Mouse (Mus musculus) G1E (cell line): ENCODE measurements around the gene Mrpl23. TPM values are rescaled to one million over a fixed set of nuclear protein-coding genes. Genes with fewer than 3 reads are reported as not detected.

Experiments
- ATAC-seq: 2 replicates; pipeline ENCODE4 v1.8.0; 2016; ENCODE audit warnings: mild to moderate bottlenecking; ENCODE audit not compliant: insufficient number of reproducible peaks, poor library complexity, low FRiP score, severe bottlenecking; ENCODE audit errors: extremely low read depth
- DNase-seq: peaks from one replicate; pipeline ENCODE4 v3.0.0; 2012; ENCODE audit warnings: low spot score
- H3K27me3 ChIP-seq: 2 replicates; pipeline ENCODE4 v1.6.1; 2012; ENCODE audit warnings: mild to moderate bottlenecking, low read length, inconsistent platforms; ENCODE audit not compliant: insufficient read depth
- H3K36me3 ChIP-seq: replicated peaks from 2 replicates; pipeline ENCODE3; 2012; ENCODE audit warnings: mild to moderate bottlenecking, inconsistent platforms
- H3K4me1 ChIP-seq: 2 replicates; pipeline ENCODE4 v1.6.1; 2012; ENCODE audit warnings: low read depth, low read length, inconsistent platforms, mixed read lengths; ENCODE audit not compliant: insufficient read depth
- H3K4me3 ChIP-seq: 2 replicates; pipeline ENCODE4 v1.5.1; 2012; ENCODE audit warnings: low read depth, mild to moderate bottlenecking, inconsistent platforms, low read length, moderate library complexity, mixed read lengths
- H3K9me3 ChIP-seq: replicated peaks from 2 replicates; pipeline ENCODE4 v1.6.1; 2012; ENCODE audit warnings: inconsistent platforms
- CTCF ChIP-seq: IDR thresholded peaks from 2 replicates; pipeline ENCODE4 v1.5.1; 2012; ENCODE audit warnings: low read depth, low read length, inconsistent platforms, mixed read lengths
- GATA1 ChIP-seq: IDR thresholded peaks from 2 replicates; pipeline ENCODE4 v1.6.1; 2012; ENCODE audit warnings: borderline replicate concordance, low read length, inconsistent platforms, mixed read lengths
- GATA2 ChIP-seq: IDR thresholded peaks from 2 replicates; pipeline ENCODE4 v1.6.1; 2012; ENCODE audit warnings: low read depth, low read length, inconsistent platforms, borderline replicate concordance
- POLR2AphosphoS5 ChIP-seq: IDR thresholded peaks from 2 replicates; pipeline ENCODE4 v1.6.1; 2012; ENCODE audit warnings: low read depth, low read length, inconsistent platforms; ENCODE audit not compliant: insufficient replicate concordance
- TAL1 ChIP-seq: conservative IDR thresholded peaks from 2 replicates; pipeline ENCODE4 v1.6.1; 2012; ENCODE audit warnings: low read depth, low read length, inconsistent platforms, mixed read lengths
- polyA plus RNA-seq: library from polyadenylated mRNA; stranded (reverse); fragments of >175 nt; gene quantifications from 2 replicates; pipeline ENCODE4 v1.2.3, GENCODE M21; 2012
- total RNA-seq, 2 experiments: library from RNA; stranded (forward) in 1 of 2; stranded (reverse) in 1 of 2; fragments of 200-1000 nt in 1 of 2; fragments of >200 nt in 1 of 2; fragmentation: Nextera tagmentation in 1 of 2; gene quantifications; 2 replicates each; pipeline ENCODE4 v1.2.3; 2014 to 2017

Gene Mrpl23
- total and polyA plus RNA-seq, 3 experiments, result 30.3 to 54.4 (median 33.1) TPM

DNA sequence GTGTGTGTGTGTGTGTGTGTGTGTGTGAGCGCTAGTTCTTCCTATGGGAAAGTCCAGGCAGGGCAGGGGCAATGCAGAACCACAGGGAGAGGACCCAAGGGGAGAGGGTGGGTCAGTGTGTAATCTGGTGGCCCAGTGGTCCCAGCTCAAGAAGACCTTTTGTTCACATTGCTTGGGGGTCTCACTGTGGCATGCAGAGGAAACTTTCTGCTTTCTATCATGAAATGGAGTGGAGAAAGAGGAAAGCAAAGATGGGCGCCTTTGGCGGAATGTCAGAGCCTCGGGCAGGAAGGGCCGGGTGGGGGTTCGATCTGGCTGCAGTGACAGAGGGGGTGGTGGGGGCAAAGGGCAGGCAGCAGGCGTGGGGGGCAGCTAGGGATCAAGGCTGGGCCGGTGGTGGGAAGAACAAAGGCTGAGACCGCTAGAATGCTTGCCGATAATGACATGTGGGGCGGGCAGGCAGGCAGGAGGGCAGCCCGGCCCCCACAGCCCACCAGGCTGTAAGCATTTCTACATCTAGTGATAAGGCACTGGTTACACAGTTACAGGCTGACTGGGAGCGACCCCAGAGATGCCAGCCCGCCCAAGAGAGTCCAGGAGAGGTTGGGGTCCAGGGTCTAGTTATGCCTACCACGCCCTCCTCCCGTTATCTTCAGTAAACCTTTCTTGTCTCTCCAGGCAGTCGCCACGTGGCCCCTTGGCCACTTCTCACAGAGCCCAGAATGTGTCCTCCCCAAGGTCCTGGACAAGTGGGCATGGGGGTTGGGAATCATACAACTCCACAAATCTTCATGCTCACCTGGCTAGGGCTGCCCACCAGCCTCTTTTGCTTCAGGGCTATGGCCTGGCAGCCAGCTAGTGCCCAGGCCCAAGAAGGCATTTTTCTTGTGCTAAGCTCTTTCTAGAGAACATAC lies 28.7 kb downstream of the Mrpl23 start:
- Histone ChIP-seq H3K4me3 (no peak overlapping the region), H3K27me3 (peaks cover 17% of the 10 kb centered on the region; the same call in 1 of the 2 replicates), H3K36me3 (no peaks in the 10 kb centered on the region), H3K4me1 (no peaks in the 10 kb centered on the region), H3K9me3 (no peaks in the 10 kb centered on the region)
- no peak for DNase-seq
- no peak for TF ChIP-seq CTCF
- TF ChIP-seq TAL1, result no peak
- TF ChIP-seq GATA2, result no peak
- no peak for TF ChIP-seq POLR2AphosphoS5
- TF ChIP-seq GATA1, result no peak
- ATAC-seq, result no peak

DNA sequence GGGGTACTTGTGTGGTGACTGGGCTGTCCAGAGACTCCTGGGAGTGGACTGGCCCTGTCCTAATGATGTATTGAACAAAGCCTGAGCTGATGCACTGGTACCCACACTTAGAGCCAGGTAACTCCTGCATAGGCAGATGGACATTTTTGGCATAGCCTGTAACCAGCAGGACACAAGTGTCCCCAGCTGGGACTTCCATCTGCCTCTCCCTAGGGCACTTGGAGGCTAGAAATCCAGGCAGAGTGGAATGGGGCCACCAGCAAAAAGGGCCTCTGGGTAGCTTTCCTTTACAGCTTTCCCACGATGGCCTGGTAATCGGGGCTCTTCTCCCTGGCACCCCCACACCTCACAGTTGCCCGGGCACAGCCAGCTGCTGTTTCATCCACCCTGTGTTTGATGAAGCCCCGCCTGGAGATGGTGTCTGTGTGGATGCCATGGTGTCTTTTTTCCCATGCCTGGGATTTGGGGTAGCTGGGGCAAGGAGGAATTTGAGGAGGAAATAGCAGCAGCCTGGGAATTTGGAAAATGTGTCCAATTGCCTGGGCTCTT lies 29.4 kb downstream of the Mrpl23 start:
- TF ChIP-seq GATA1, result no peak
- no peak for TF ChIP-seq CTCF
- TF ChIP-seq POLR2AphosphoS5, result no peak
- TF ChIP-seq GATA2, result no peak
- TF ChIP-seq TAL1, result no peak

DNA sequence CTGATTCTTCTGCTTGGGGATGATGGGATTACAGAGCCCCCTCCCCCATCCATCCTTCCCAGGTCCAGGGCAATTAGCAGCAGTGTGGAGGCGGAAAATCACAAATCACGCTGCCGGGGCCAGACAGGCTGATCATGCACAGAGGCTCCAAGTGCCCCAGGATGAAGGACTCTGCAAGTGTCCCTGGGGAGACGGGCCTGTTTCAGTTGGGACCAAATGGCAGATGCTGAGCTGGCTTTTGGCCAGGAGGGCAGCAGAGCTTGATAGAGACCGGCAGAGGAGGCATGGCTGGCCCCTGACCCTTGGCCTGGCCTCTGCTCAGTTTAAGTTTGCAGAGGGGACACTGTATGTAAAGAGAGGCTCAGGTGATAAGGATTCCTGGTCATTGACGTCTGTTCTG lies 30.7 kb downstream of the Mrpl23 start:
- no peak for TF ChIP-seq TAL1
- TF ChIP-seq GATA2, result no peak
- no peak for TF ChIP-seq CTCF
- no peak for TF ChIP-seq POLR2AphosphoS5
- TF ChIP-seq GATA1, result no peak
- Histone ChIP-seq H3K4me3 (no peak overlapping the region), H3K9me3 (no peaks in the 10 kb centered on the region), H3K36me3 (no peaks in the 10 kb centered on the region), H3K4me1 (no peaks in the 10 kb centered on the region), H3K27me3 (peaks cover 17% of the 10 kb centered on the region)
- ATAC-seq (no peak), DNase-seq (no peak)

More for the DNA sequence above, 29.4 kb downstream of the Mrpl23 start:
- ATAC-seq, result no peak
- Histone ChIP-seq H3K36me3 (no peaks in the 10 kb centered on the region), H3K4me1 (no peaks in the 10 kb centered on the region), H3K4me3 (no peak overlapping the region), H3K27me3 (peaks cover 20% of the 10 kb centered on the region), H3K9me3 (no peaks in the 10 kb centered on the region)
- no peak for DNase-seq

DNA sequence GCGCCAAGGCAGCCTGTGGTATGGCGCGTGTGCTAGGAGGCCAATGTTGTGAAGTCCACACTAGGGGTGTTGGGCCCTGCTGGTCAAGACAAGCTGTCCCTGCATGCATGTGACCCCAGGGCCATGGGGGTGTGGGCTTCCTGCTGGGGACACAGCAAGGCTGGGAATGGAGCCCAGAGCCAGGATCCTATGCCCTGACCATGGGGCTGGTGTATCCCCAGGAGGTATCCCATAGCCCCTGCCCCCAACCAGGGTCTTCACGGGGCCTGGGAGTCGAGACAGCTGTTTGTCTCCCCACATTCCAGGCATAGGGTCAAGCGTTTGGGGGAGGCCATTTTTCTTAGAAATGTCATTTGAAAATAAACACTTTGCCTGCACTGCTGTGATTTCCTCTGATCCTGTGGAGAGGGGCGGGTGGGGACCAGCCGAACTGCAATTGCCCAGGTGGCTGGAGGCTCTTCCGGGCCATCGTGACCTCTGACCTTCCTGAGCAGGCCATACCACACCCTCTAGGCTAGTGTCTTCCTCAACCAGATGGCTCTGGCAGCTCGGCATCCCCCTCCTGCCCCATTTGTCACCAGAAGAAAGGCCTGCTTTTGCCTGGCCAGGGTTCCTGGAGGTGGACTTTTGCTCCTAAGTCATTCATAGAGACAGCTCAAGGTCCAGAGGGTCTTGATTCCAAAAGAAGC lies 32.6 kb downstream of the Mrpl23 start:
- no peak for DNase-seq
- Histone ChIP-seq H3K4me1 (no peaks in the 10 kb centered on the region), H3K4me3 (no peak overlapping the region), H3K27me3 (peaks cover 14% of the 10 kb centered on the region), H3K36me3 (no peaks in the 10 kb centered on the region), H3K9me3 (no peaks in the 10 kb centered on the region)
- TF ChIP-seq CTCF, result no peak
- no peak for TF ChIP-seq TAL1
- TF ChIP-seq POLR2AphosphoS5, result no peak
- TF ChIP-seq GATA1, result no peak
- TF ChIP-seq GATA2, result no peak
- ATAC-seq, result no peak

DNA sequence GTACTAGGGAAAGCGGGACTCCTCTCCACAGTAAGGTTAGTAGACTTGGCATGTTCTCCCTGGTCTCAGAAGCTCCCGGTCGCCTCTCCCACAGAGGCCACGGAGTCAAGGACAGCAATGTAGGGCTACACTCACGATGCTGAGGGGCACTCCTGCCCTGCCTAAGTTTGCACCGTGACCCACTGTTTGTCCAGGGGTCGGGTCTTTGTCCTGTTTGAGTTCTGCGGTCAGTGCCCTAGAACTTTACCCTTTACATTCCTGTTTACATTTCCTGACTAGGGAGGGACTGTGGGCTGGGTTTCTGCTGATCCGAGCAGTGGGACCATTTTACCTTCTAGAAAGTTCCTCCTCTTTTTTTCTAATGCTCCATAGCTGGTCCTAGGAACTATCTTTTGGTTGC lies 34.0 kb downstream of the Mrpl23 start:
- no peak for DNase-seq
- Histone ChIP-seq H3K27me3 (peaks cover 20% of the 10 kb centered on the region), H3K36me3 (no peaks in the 10 kb centered on the region), H3K9me3 (no peaks in the 10 kb centered on the region), H3K4me1 (no peaks in the 10 kb centered on the region), H3K4me3 (no peak overlapping the region)
- TF ChIP-seq GATA2, result no peak
- TF ChIP-seq POLR2AphosphoS5, result no peak
- no peak for TF ChIP-seq GATA1
- no peak for TF ChIP-seq CTCF
- no peak for TF ChIP-seq TAL1
- no peak for ATAC-seq

DNA sequence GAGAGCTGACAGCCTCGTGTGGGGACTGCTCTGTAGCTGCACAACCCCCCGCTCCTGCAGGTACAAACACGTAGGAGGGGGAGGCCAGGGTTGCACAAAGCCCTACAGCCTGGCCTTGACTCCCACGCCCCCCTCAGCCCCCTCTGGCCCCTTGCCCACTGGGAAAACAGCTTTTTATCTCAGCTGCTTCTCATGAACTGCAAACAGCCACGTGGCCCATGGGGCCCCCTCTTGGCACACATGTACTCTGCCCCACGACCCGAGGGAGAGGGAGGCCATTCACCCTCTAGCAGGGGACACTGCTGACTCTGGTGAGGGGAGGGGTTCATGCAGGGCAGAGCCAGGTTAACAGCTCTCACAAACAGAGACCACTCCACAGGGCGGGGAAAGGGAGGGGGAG lies 36.5 kb downstream of the Mrpl23 start:
- peaks cover 25% of the 10 kb centered on the region for H3K27me3 ChIP-seq
- TF ChIP-seq TAL1 (no peak), GATA1 (no peak), CTCF (no peak), GATA2 (no peak), POLR2AphosphoS5 (no peak)
- no peaks in the 10 kb centered on the region for H3K4me1 ChIP-seq
- DNase-seq, result no peak
- no peaks in the 10 kb centered on the region for H3K9me3 ChIP-seq
- ATAC-seq, result no peak
- H3K36me3 ChIP-seq, result no peaks in the 10 kb centered on the region
- no peak overlapping the region for H3K4me3 ChIP-seq
